Mouse (Mus musculus): ENCODE results near the gene Aqp2.

The Aqp2 gene

DNA sequence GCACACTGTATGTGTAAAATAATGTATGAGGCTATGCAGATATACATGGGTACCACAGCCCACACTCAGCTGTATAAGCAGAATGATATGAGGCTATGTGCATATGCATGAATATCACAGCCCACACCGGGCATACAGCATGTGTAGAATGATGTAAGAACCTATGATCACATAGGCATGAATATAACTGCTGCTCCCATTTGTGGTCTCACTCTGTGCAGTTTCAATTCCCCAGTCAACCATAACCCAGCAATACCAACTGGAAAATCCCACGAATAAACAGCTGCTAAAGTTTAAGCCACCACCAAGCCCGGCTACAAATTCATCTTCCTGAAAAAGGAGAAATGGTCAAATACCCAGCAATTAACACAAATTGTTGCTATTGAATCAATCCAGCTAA, 39.7 kb downstream of the Aqp2 start:
- DNase-seq (ENCODE audit: low spot score in 2 of 2): no peak

GRCm38 (mm10) chr15:99619821-99620220, 41.0 kb downstream of the Aqp2 start:
- no peak for DNase-seq (ENCODE audit: low spot score in 2 of 2)

DNA sequence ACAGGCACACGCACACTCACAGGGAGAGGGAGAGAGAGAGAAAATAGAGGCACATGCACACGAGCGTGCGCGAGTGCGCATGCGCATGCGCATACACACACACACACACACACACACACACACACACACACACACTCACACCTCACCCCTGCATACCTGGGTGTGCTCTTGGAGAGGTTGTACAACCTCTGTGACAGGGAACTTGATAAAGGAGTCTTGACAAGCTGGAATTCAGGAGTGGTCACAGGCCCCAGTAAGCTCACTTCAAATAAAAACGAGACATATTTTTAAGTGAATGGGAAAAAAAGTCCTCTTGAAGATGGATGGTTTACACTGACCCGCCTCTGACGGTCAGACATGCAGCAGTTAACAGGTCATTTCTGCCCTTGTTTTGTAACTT, 43.2 kb downstream of the Aqp2 start:
- DNase-seq (ENCODE audit: low spot score in 2 of 2): no peak

DNA sequence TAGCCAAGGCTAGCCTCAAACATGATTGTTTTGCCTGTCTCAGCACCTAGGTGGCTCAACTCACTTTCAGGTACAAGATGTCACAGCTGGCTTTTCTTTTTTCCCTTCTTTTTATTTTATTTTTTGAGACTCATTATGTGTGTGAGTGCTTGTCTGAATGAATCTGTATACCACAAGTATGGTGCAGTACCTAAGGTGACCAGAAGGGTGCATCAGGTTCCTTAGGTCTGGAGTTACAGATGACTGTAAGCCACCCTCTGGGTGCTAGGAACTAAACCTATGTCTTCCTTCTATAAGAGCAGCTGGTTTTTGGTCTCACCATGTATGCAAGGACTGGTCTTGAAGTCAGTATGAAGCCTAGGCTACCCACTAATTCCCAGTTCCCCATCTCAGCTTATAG, 52.8 kb downstream of the Aqp2 start:
- DNase-seq (ENCODE audit: low spot score in 2 of 2): no peak
